Mouse (Mus musculus): ENCODE data around the gene Ptpn14. TPM values are rescaled to one million over a fixed set of nuclear protein-coding genes. Genes with fewer than 3 reads are reported as not detected.

Gene Ptpn14
- polyA plus RNA-seq, 1 experiment from 2014 or later, result 11.0 TPM

DNA sequence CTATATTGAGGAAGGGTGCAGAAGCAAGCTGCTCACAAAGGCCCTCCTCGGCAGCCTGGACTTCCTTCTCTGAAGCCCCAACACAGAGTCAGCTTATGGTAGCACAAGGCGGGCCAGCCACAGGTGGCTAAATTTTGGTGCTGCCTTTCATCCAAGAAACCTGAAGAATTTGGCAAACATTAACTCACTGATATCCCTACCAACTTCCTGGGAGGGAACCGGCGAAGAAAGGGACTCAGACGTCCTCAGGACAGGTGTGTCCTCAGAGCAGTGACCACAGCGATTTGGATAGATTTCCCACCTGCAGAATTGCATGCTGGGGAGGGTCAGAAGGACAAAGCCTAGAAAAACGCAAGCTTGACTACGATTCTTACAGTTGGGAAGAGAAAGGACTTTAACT, 4.1 kb downstream of the Ptpn14 start:
- 76% methylated on average over 8 of the region's 8 CpGs for WGBS
- no peak overlapping the region for H3K9ac ChIP-seq (ENCODE audit: low read length)
- no peaks in the 10 kb centered on the region for H3K36me3 ChIP-seq (ENCODE audit: control insufficient read depth, insufficient read depth, low read length)
- H3K4me3 ChIP-seq (ENCODE audit: control insufficient read depth in 1 of 2, insufficient read depth in 1 of 2, low read depth in 1 of 2, low read length in 2 of 2), result no peak overlapping the region
- peak overlapping the region in 1 of 2 experiments; percentile 35; a peak in 1 of 4 replicates for H3K27ac ChIP-seq (replicated peaks in 1 of 2; ENCODE audit: control insufficient read depth in 1 of 2, insufficient read depth in 1 of 2, low read depth in 2 of 2, low read length in 2 of 2)
- 0 out of 2 replicates have a peak overlapping the region, but pooled peaks have one; percentile 6 for H3K4me2 ChIP-seq (ENCODE audit: low read length)
- H3K4me1 ChIP-seq (ENCODE audit: control insufficient read depth in 2 of 2, insufficient read depth in 2 of 2, low read length in 2 of 2), result peaks cover 20 to 39% of the 10 kb centered on the region in 2 experiments
- no peaks in the 10 kb centered on the region for H3K9me3 ChIP-seq (ENCODE audit: control insufficient read depth, low read length)
- no peaks in the 10 kb centered on the region for H3K27me3 ChIP-seq (ENCODE audit: control insufficient read depth, insufficient read depth, low read length)
- ATAC-seq (ENCODE audit: insufficient number of reproducible peaks, insufficient read depth, low FRiP score, low read depth), result no peak

DNA sequence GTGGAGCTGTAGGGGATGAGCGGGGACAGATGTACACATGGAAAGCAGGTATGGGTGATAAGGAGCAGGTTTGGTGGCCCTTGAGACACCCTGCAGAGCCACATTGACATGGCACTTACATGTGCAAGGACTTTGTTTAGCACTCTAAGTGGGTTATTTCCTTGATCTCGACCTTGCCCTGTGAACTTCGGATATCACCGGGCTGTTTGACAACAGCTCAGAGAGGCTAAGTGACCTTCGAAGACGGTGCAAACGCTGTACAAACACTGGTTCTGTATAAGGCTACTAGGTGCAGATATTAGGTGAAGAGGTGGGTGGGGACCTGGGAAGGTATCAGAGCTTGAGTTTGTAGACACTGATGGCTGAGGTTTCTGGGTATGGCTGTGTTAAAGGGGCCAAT, 12.0 kb downstream of the Ptpn14 start:
- 61% methylated on average over 7 of the region's 7 CpGs for WGBS
- ATAC-seq (ENCODE audit: insufficient number of reproducible peaks, insufficient read depth, low FRiP score, low read depth), result no peak
- no peaks in the 10 kb centered on the region for H3K9me3 ChIP-seq (ENCODE audit: control insufficient read depth, low read length)

DNA sequence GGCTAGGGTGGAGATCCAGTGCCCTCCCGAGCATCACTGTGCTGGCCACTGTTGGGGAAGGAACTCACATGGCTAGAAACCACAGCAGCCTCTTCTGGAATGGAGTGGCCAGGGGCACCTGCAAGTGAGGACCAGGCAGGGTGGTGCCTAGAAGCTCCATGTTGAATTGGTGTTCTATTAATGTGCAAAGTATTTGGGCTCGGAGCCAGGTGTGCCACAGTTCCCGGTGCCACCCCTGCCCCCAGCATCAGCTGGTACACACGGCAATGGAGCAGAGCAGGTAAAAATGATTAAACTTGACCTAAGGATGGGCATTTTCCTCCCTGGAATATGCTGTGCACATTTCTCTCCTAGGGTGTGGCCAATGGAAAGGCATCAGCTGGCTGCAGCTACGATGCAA, 14.0 kb downstream of the Ptpn14 start:
- no peak overlapping the region for H3K4me2 ChIP-seq (ENCODE audit: low read length)
- 88% methylated on average over 5 of the region's 5 CpGs for WGBS
- H3K4me3 ChIP-seq (ENCODE audit: control insufficient read depth in 1 of 2, insufficient read depth in 1 of 2, low read depth in 1 of 2, low read length in 2 of 2), result no peak overlapping the region
- no peaks in the 10 kb centered on the region for H3K27me3 ChIP-seq (ENCODE audit: control insufficient read depth, insufficient read depth, low read length)
- H3K9me3 ChIP-seq (ENCODE audit: control insufficient read depth, low read length), result no peaks in the 10 kb centered on the region
- H3K27ac ChIP-seq (replicated peaks in 1 of 2; ENCODE audit: control insufficient read depth in 1 of 2, insufficient read depth in 1 of 2, low read depth in 2 of 2, low read length in 2 of 2), result no peak overlapping the region
- H3K9ac ChIP-seq (ENCODE audit: low read length), result no peak overlapping the region
- peaks cover 16 to 25% of the 10 kb centered on the region in 2 experiments for H3K4me1 ChIP-seq (ENCODE audit: control insufficient read depth in 2 of 2, insufficient read depth in 2 of 2, low read length in 2 of 2)
- ATAC-seq (ENCODE audit: insufficient number of reproducible peaks, insufficient read depth, low FRiP score, low read depth), result no peak
- H3K36me3 ChIP-seq (ENCODE audit: control insufficient read depth, insufficient read depth, low read length), result peaks cover 12% of the 10 kb centered on the region; the same call in 1 of the 2 replicates

More for the DNA sequence above, 12.0 kb downstream of the Ptpn14 start:
- H3K27me3 ChIP-seq (ENCODE audit: control insufficient read depth, insufficient read depth, low read length), result no peaks in the 10 kb centered on the region
- H3K36me3 ChIP-seq (ENCODE audit: control insufficient read depth, insufficient read depth, low read length), result peaks cover 12% of the 10 kb centered on the region; the same call in 1 of the 2 replicates
- H3K4me2 ChIP-seq (ENCODE audit: low read length), result no peak overlapping the region
- H3K9ac ChIP-seq (ENCODE audit: low read length), result no peak overlapping the region
- H3K4me3 ChIP-seq (ENCODE audit: control insufficient read depth in 1 of 2, insufficient read depth in 1 of 2, low read depth in 1 of 2, low read length in 2 of 2), result no peak overlapping the region
- no peak overlapping the region for H3K27ac ChIP-seq (replicated peaks in 1 of 2; ENCODE audit: control insufficient read depth in 1 of 2, insufficient read depth in 1 of 2, low read depth in 2 of 2, low read length in 2 of 2)
- peaks cover 9 to 11% of the 10 kb centered on the region in 2 experiments for H3K4me1 ChIP-seq (ENCODE audit: control insufficient read depth in 2 of 2, insufficient read depth in 2 of 2, low read length in 2 of 2)

DNA sequence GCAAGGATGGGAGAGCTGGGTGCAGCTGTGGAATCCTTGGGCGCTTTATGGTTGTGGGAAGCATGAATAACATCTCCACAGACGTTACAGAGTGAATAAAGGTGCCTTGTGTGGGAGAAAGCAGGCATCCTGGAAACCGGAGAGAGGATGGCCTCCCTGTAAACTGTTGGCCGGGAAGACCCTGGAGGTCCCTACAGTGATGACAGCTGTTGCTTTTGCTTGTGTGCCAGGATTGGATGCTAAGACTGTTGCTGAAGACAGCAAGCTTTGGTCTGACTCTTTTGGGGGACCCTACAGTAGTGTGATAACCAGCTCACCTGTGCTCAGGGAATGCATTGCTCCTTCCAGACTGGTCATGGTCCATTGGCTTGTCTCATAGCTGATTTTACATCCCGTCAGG, 15.1 kb downstream of the Ptpn14 start:
- WGBS, result 84% methylated on average over 5 of the region's 5 CpGs

DNA sequence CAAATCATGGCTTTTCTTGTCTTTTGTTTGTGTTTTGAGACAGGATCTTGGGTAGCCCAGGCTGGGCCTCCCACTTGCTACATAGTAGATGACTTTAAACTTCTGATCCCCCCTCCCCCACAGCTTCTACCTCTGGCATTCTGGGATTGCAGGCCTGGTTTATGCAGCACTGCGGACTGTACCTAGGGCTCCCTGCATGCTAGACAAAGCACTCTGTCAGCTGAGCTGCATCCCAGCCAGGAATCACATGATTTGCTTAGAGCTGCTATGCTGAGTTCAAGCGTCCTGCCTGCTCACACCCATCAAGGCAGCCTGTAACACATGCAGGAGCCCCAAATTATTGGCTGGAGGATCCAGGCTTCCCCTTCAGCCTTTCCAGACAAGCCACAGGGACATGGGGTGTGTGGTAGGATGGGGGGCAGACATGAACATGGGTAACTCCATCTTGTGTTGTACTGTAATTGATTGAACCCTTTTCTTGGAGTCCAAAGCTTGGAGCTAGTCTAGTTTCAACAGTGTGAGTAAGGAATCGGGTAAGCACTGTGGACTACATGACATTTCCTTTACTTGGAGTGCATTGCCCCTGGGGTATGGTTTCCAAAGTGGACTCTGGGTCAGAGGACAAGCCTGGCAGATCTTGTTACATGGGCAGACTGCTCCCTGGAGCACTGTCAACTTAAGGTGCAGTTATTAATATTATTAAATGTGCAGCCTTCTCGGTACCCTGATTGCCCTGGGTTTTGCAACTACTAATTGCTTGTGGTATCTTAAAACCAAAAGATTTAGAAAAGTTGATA, 17.0 kb downstream of the Ptpn14 start:
- Histone ChIP-seq H3K36me3 (ENCODE audit: control insufficient read depth, insufficient read depth, low read length) (no peaks in the 10 kb centered on the region), H3K9me3 (ENCODE audit: control insufficient read depth, low read length) (no peaks in the 10 kb centered on the region), H3K4me1 (ENCODE audit: control insufficient read depth in 2 of 2, insufficient read depth in 2 of 2, low read length in 2 of 2) (peaks cover 23 to 40% of the 10 kb centered on the region in 2 experiments), H3K9ac (ENCODE audit: low read length) (peak overlapping the region; percentile 32; the same call in 1 of the 2 replicates), H3K27ac (replicated peaks in 1 of 2; ENCODE audit: control insufficient read depth in 1 of 2, insufficient read depth in 1 of 2, low read depth in 2 of 2, low read length in 2 of 2) (peak overlapping the region; percentile 44 to 46; a peak in 2 of 4 replicates), H3K27me3 (ENCODE audit: control insufficient read depth, insufficient read depth, low read length) (no peaks in the 10 kb centered on the region), H3K4me3 (ENCODE audit: control insufficient read depth in 1 of 2, insufficient read depth in 1 of 2, low read depth in 1 of 2, low read length in 2 of 2) (no peak overlapping the region), H3K4me2 (ENCODE audit: low read length) (no peak overlapping the region)
- ATAC-seq (ENCODE audit: insufficient number of reproducible peaks, insufficient read depth, low FRiP score, low read depth), result peak; percentile 22; the same call in 1 of the 2 replicates
- WGBS, result 53% methylated on average over 4 of the region's 4 CpGs

More for the DNA sequence above, 15.1 kb downstream of the Ptpn14 start:
- Histone ChIP-seq H3K27me3 (ENCODE audit: control insufficient read depth, insufficient read depth, low read length) (no peaks in the 10 kb centered on the region), H3K4me3 (ENCODE audit: control insufficient read depth in 1 of 2, insufficient read depth in 1 of 2, low read depth in 1 of 2, low read length in 2 of 2) (no peak overlapping the region), H3K4me1 (ENCODE audit: control insufficient read depth in 2 of 2, insufficient read depth in 2 of 2, low read length in 2 of 2) (peaks cover 16 to 31% of the 10 kb centered on the region in 2 experiments), H3K9ac (ENCODE audit: low read length) (no peak overlapping the region), H3K9me3 (ENCODE audit: control insufficient read depth, low read length) (no peaks in the 10 kb centered on the region), H3K4me2 (ENCODE audit: low read length) (no peak overlapping the region), H3K27ac (replicated peaks in 1 of 2; ENCODE audit: control insufficient read depth in 1 of 2, insufficient read depth in 1 of 2, low read depth in 2 of 2, low read length in 2 of 2) (no peak overlapping the region), H3K36me3 (ENCODE audit: control insufficient read depth, insufficient read depth, low read length) (peaks cover 8% of the 10 kb centered on the region; the same call in 1 of the 2 replicates)
- ATAC-seq (ENCODE audit: insufficient number of reproducible peaks, insufficient read depth, low FRiP score, low read depth), result no peak

DNA sequence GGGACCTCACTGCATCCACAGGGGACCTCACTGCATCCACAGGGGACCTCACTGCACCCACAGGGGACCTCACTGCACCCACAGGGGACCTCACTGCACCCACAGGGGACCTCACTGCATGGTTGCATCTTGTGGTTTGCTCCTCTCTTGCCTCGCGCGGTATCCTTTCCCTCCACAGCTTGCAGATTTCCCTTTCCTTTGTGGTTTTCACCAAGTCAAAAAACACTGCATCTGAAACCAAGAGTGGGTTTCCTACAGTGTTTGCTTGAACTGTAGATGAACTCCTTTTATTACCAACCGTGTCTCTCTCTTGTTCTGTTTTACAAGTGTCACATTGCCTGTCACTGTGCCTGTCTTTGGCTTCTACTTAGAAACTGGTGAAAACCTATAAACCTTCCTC, 18.5 kb downstream of the Ptpn14 start:
- no peak for ATAC-seq (ENCODE audit: insufficient number of reproducible peaks, insufficient read depth, low FRiP score, low read depth)
- H3K27ac ChIP-seq (replicated peaks in 1 of 2; ENCODE audit: control insufficient read depth in 1 of 2, insufficient read depth in 1 of 2, low read depth in 2 of 2, low read length in 2 of 2), result no peak overlapping the region
- H3K9me3 ChIP-seq (ENCODE audit: control insufficient read depth, low read length), result no peaks in the 10 kb centered on the region
- H3K4me1 ChIP-seq (ENCODE audit: control insufficient read depth in 2 of 2, insufficient read depth in 2 of 2, low read length in 2 of 2), result peaks cover 25 to 49% of the 10 kb centered on the region in 2 experiments
- no peak overlapping the region for H3K9ac ChIP-seq (ENCODE audit: low read length)
- no peaks in the 10 kb centered on the region for H3K36me3 ChIP-seq (ENCODE audit: control insufficient read depth, insufficient read depth, low read length)
- no peak overlapping the region for H3K4me2 ChIP-seq (ENCODE audit: low read length)
- no peak overlapping the region for H3K4me3 ChIP-seq (ENCODE audit: control insufficient read depth in 1 of 2, insufficient read depth in 1 of 2, low read depth in 1 of 2, low read length in 2 of 2)
- no peaks in the 10 kb centered on the region for H3K27me3 ChIP-seq (ENCODE audit: control insufficient read depth, insufficient read depth, low read length)
- WGBS, result 75% methylated on average over 4 of the region's 4 CpGs

DNA sequence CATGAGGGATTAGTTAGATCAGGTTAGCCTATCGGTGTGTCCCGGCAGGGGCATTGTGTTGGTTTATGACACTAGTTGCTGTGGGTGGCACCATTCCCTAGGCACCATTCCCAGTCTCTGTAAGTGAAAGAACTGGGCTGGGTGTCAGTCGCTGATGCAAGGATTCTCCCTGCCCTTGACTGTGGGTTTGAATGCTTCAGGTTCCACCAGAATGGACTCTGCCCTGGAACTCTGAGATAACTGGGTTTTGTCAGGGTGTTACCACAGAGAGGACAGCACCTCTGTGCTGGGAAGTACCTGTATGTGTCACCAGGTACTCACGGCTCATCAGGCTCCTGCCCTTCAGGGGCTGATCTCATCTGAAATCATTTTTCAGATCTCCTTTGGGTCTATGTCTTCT, 21.7 kb downstream of the Ptpn14 start:
- Histone ChIP-seq H3K27me3 (ENCODE audit: control insufficient read depth, insufficient read depth, low read length) (no peaks in the 10 kb centered on the region), H3K4me3 (ENCODE audit: control insufficient read depth in 1 of 2, insufficient read depth in 1 of 2, low read depth in 1 of 2, low read length in 2 of 2) (no peak overlapping the region), H3K27ac (replicated peaks in 1 of 2; ENCODE audit: control insufficient read depth in 1 of 2, insufficient read depth in 1 of 2, low read depth in 2 of 2, low read length in 2 of 2) (peak overlapping the region; percentile 73 to 74; a peak in 3 of 4 replicates), H3K36me3 (ENCODE audit: control insufficient read depth, insufficient read depth, low read length) (0 out of 2 replicates have a peak, but pooled peaks cover 3% of the 10 kb centered on the region), H3K9me3 (ENCODE audit: control insufficient read depth, low read length) (no peaks in the 10 kb centered on the region), H3K4me2 (ENCODE audit: low read length) (peak overlapping the region; percentile 40), H3K9ac (ENCODE audit: low read length) (peak overlapping the region; percentile 40; the same call in 1 of the 2 replicates), H3K4me1 (ENCODE audit: control insufficient read depth in 2 of 2, insufficient read depth in 2 of 2, low read length in 2 of 2) (peaks cover 19 to 47% of the 10 kb centered on the region in 2 experiments)
- 89% methylated on average over 4 of the region's 4 CpGs for WGBS
- no peak for ATAC-seq (ENCODE audit: insufficient number of reproducible peaks, insufficient read depth, low FRiP score, low read depth)

All from heart, embryonic 14.5 days (tissue).